Mouse (Mus musculus) urinary bladder, postnatal 4 days (tissue): Measurements from ENCODE around the gene Dydc1.
A peak's percentile ranks its signal among the peaks of the same experiment; 100 is the strongest.
"Not testable (repeated sequence)": the region's sequence is repeated elsewhere in the genome, so short reads cannot be mapped to it uniquely, and the experiment has no call there.

Source experiments
- DNase-seq, 2 experiments: peaks; one replicate each; pipeline ENCODE4 v3.0.0; 2021 to 2022; ENCODE audit warnings: low spot score in 2 of 2

The Dydc1 gene

GRCm38 (mm10) chr14:41072229-41072943 lies at the start of gene Dydc1:
TSS of gene Dydc1 (plus strand) at chr14:41072911.
- DNase-seq: peak; percentile 42 to 76

GRCm38 (mm10) chr14:41025087-41025486 lies 47.6 kb upstream of the Dydc1 start:
- DNase-seq: no peak

DNA sequence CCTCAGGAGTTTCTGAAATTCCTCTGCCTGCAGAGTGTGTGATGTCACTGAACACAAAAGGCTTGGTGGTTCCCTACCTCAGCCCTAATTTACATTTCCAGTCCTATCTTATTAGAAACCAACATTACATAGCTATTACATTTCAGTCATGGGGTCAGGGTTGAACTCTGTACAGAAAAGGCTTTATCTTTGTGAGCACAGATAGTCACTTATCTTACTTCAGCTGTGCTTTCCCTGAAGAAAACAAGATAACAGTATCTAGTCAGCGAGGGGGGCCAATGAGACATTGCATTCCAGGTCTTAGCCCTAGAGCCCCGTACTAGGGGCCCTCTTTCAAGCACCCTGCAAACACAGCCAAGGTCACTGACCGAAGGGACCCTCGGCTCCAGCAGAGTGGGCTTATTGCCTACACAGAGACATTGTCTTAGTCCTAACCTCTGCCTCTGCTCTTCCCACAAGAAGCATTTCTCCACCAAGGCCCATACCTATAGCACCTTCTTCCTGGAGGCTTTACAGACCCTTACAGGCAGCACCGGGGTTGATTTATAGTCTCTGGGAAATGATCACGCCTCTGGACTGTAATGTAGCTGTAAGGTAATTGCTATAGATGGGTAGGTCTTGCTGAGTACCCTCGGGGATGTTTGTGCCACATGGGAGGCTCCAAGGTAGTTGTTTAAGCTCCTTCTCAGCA lies 47.0 kb upstream of the Dydc1 start:
- no peak for DNase-seq

GRCm38 (mm10) chr14:41029303-41029702 lies 43.4 kb upstream of the Dydc1 start:
- no peak for DNase-seq

DNA sequence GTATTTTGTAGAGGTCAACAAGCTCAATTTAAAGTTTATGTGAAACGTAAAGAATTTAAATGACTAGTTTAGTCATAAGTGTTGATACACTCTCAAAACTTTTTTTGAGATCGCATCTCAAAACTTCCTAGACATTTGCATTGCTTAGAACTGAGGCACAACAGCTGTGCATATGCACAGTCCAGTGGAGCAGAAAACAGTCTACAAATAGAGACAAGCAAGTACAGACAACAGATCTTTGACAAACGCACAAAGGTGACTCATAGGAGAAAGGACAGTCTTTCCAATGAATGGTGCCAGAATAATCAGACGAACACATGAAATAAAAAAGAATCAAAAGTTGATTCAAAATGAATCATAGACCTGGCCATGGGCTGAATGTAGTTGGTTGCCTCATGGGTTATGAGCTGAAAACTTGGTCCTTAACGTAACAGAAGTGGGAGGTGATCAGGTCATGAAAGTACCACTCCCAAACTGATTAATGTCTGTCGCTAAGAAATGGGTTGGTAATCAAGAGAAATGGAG lies 41.7 kb upstream of the Dydc1 start:
- no peak for DNase-seq

DNA sequence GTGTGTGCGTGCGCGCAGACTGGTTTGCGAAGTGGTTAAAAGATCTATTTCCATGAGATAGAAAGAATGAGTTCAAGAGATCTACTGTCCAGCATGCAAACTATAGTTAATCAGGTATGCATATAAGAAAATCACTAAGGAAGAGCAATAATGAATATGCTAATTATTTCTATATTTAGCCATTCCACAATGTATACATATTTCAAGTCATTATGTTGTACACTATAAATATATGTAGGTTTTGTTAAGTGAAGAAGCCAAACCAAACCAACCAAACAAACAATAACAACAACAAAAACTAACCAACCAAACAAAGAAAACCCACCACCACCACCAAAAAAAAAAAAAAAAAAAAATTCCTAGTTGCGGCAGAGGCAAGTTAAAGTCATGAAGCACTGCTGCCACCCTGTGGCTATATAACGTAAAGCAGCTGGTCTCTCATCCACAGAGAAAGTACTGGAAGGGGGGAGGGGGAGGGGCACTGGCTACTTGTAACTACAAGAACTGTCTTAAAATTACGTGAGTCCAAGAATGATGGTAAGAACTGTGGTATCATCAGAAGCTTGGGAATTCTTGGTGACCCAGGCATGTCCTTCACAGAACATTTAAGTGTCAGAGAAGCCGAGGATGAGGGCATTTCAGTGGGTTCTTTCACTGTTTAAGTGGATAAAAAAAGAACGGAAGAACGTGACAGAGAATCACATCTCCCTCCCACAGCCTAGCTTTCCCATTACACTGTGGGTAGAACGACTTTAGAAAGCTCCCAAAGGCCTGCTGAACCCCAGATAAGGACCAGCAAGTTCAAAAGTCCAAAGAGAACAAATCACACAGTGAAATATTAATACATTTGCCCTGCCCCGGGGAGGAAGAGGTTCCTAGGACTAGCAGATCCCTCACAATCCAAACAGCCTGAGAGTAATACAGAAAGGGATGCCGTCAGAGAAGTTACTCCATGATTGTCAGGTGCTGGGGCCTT lies 39.3 kb upstream of the Dydc1 start:
- DNase-seq: peak; percentile 50 to 78

GRCm38 (mm10) chr14:41035146-41035798 lies 37.4 kb upstream of the Dydc1 start:
- DNase-seq: peak; percentile 34 to 67

- DNase-seq: no peak
These were observed 25.3 kb upstream of the Dydc1 start for GRCm38 (mm10) chr14:41047402-41047801.

- no peak for DNase-seq
These were observed 22.2 kb upstream of the Dydc1 start for GRCm38 (mm10) chr14:41050471-41050870.

- DNase-seq: no peak
These were observed 20.2 kb upstream of the Dydc1 start for GRCm38 (mm10) chr14:41052481-41052880.

DNA sequence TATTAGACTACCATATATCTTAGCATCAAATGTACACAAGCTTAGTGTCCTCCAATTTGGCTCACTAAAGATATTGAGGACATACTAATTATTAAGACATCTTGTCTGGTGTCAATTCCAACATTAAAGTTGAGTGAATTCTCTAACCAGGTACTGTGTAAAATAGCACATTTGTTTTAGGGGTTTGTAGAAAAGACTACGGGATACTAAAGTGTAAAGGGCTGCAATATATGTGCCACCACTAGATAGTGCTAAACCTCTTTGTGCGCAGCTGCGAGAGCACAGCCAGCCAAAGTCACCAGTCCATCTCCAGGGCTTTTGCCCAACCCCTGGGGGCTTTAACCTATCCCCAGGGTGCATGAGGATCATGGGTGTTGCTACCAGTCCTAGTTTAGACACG lies 19.5 kb upstream of the Dydc1 start:
- DNase-seq: not testable (repeated sequence)

- DNase-seq: no peak
These were observed 7.5 kb upstream of the Dydc1 start for GRCm38 (mm10) chr14:41065168-41065567.

GRCm38 (mm10) chr14:41066416-41066815 lies 6.3 kb upstream of the Dydc1 start:
- DNase-seq: no peak

DNA sequence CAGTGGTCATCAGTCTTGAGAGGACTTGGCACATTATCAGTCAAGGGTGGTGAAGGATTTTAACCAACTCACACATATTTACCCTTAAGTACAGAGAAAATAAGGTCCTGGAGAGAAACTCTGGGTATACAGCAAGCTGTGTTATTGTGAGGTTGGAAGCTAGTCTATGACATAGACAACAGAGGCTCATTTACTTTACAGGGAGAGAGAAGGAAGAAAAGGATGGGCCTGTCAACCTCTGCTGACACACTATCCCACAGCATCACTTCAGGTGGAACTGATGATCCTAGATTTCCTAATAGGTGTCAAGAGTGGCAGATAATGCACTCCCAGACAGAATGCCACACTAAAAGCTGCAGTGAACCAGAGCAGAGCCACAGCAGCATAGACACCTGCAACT lies 3.6 kb upstream of the Dydc1 start, which contains the start of gene Dydc2:
TSS of gene Dydc2 (minus strand) at position 101 of the 400 bp plus-strand sequence.
- DNase-seq: no peak

DNA sequence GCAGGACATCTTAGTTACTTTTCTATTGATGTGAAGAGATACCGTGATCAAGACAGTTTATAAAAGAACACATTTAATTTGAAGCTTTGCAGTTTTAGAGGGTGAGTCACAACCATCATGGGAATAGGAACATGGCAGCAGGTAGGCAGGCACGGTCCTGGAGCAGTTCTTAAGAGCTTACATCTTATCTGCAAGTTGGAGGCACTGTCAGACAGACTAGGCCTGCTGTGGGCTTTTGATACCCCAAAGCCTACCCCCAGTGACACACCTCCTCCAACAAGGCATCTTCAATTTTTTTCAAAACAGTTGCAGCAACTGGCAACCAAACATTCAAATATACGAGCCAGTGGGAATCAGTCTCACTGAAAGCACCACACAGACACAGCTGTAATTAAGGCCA lies 2.4 kb upstream of the Dydc1 start:
- DNase-seq: no peak

DNA sequence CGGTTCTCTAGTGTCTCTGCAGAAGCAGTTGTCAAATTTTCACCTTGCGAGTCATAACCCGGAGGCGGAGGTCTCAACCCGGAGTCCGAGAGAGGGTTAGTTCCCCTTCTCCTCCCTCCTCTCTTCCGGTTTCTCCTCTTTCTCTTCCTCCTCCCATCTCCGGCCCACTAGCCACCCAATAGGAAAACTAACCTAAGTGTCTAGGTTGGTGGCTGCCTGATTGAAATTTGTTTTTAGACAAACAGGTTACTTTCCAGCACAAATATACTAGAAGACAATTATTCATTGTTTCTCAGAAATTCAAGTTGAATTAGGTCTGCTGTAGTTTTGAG lies 199 bp downstream of the Dydc1 start:
- DNase-seq: no peak

GRCm38 (mm10) chr14:41082408-41082807 lies 9.7 kb downstream of the Dydc1 start:
- no peak for DNase-seq

GRCm38 (mm10) chr14:41087509-41087908 lies 14.8 kb downstream of the Dydc1 start:
- no peak for DNase-seq

DNA sequence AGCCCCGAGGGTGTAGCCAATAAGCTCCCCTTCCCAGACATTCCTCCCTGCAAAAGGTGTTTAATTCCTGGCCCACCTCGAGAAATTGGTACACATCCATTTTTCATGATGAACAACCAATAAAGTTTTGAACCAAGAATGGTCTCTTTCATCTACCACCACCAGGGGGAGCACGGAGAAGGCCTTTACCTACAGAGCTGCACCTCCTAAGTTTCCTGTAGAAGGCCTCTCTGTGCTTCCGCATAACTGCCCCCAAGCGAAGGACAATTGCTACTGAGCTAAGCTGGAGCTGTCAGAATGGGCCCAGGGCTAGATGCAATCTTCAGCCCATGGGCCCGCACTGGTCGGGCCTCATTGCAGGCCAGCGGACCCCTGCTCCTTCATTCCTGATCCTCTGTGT lies 18.1 kb downstream of the Dydc1 start:
- no peak for DNase-seq

DNA sequence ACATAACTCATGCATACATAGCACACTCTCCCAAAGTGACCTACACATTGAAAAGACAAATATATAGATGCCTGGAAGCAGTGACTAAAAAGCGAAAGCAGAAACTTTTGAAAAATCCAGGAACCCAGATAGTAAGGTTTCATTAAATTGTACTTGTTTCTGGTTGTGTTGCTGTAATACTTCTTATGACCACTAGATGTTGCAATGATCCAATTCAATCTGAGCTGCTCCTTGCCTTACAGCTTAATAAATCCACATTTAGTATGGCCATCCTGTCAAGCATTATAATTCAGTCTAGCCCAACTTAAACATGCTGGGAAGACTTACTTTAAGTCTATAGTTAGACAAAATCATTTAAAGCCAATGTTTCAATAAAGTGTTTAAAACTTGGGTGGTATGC lies 21.4 kb downstream of the Dydc1 start:
- no peak for DNase-seq

- DNase-seq: no peak
These were observed 23.7 kb downstream of the Dydc1 start for GRCm38 (mm10) chr14:41096296-41096860.
